Mouse (Mus musculus): ENCODE data around the gene Olfr808.

- TF ChIP-seq GATA1 (IDR thresholded peaks at IDR 0.05; ENCODE audit: borderline replicate concordance, low read length) (no peak), FLI1 (IDR thresholded peaks at IDR 0.05; ENCODE audit: low read length) (no peak)
Observed at GRCm38 (mm10) chr10:129774338-129774737, 9.1 kb downstream of the Olfr808 start, which contains the start of gene Olfr809.
